Mouse (Mus musculus) hindbrain, embryonic 16.5 days (tissue): ENCODE results near the gene Slc25a40. TPM values are rescaled to one million over a fixed set of nuclear protein-coding genes. Genes with fewer than 3 reads are reported as not detected.

Experiments used
- ATAC-seq: fragments of 200-750 bp; cut with Nextera tagmentation; 2 replicates; pipeline ENCODE4 v1.8.0; 2017; ENCODE audit warnings: moderate TSS enrichment, moderate library complexity
- H3K27ac ChIP-seq: fragments of 300-500 bp; sonication (generic); 2 replicates; pipeline ENCODE4 v1.5.1; 2014; ENCODE audit warnings: low read depth, mild to moderate bottlenecking, control low read depth, low read length, moderate library complexity
- H3K27me3 ChIP-seq: fragments of 300-500 bp; sonication (generic); replicated peaks from 2 replicates; pipeline ENCODE4 v1.6.1; 2014; ENCODE audit warnings: low read length; ENCODE audit not compliant: control insufficient read depth, insufficient read depth
- H3K36me3 ChIP-seq: fragments of 300-500 bp; sonication (generic); 2 replicates; pipeline ENCODE4 v1.6.1; 2014; ENCODE audit warnings: mild to moderate bottlenecking, low read length, moderate library complexity, mixed read lengths; ENCODE audit not compliant: control insufficient read depth, insufficient read depth
- H3K4me1 ChIP-seq: fragments of 300-500 bp; sonication (generic); 2 replicates; pipeline ENCODE4 v1.6.1; 2014; ENCODE audit warnings: low read depth, low read length; ENCODE audit not compliant: control insufficient read depth, insufficient read depth
- H3K4me2 ChIP-seq: fragments of 300-500 bp; sonication (generic); 2 replicates; pipeline ENCODE4 v1.6.1; 2014; ENCODE audit warnings: mild to moderate bottlenecking, low read length, control low read depth, moderate library complexity
- H3K4me3 ChIP-seq: fragments of 300-500 bp; sonication (generic); 2 replicates; pipeline ENCODE4 v1.5.1; 2014; ENCODE audit warnings: mild to moderate bottlenecking, low read length, control low read depth, moderate library complexity
- H3K9ac ChIP-seq: fragments of 300-500 bp; sonication (generic); 2 replicates; pipeline ENCODE4 v1.6.1; 2014; ENCODE audit warnings: low read depth, mild to moderate bottlenecking, control low read depth, low read length, moderate library complexity
- H3K9me3 ChIP-seq: fragments of 300-500 bp; sonication (generic); 2 replicates; pipeline ENCODE4 v1.6.1; 2014; ENCODE audit warnings: mild to moderate bottlenecking, low read length, moderate library complexity; ENCODE audit not compliant: control insufficient read depth
- WGBS: fragments of 180-500 bp; shearing (Covaris S2); extraction: QIAGEN DNeasy Blood & Tissue Kit; methylation state at CpG from one replicate; pipeline ENCODE4 v1.1.7; 2014; 5-methylcytosine and 5-hydroxymethylcytosine counted together
- polyA plus RNA-seq: library from polyadenylated mRNA; unstranded; fragments of >200 nt; fragmentation: Nextera tagmentation; extraction: Ambion mirVana; gene quantifications from 2 replicates; pipeline ENCODE4 v1.2.1, GENCODE M21; 2015

Slc25a40 gene
- polyA plus RNA-seq, 1 experiment from 2014 or later, result 9.0 TPM

DNA sequence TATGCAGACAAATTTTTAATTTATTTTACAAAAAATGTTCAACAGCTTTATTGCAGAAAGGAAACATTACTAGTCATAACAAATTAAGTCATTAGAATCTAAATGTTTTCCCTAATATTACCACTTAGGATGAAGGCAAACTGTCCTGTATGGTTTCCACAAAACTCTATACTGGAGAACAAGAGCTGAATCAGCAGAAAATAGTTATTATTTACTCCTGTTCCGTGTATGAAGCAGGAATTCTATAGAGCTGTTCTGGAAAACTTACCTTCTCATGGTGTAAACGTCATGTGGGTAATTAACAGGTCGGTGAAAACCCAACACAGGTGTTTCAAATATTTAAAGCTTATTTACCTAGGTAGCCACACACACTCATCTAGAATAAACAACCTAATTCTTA lies 1.2 kb upstream of the Slc25a40 start:
- H3K4me2 ChIP-seq, result peak overlapping the region; percentile 92
- ATAC-seq, result no peak
- no peaks in the 10 kb centered on the region for H3K9me3 ChIP-seq
- H3K4me3 ChIP-seq, result peak overlapping the region; percentile 61
- no peak overlapping the region for H3K9ac ChIP-seq
- 18% methylated on average over 3 of the region's 3 CpGs for WGBS
- H3K27me3 ChIP-seq, result no peaks in the 10 kb centered on the region
- peaks cover 6% of the 10 kb centered on the region for H3K4me1 ChIP-seq
- H3K36me3 ChIP-seq, result no peaks in the 10 kb centered on the region; the same call in 1 of the 2 replicates
- H3K27ac ChIP-seq, result no peak overlapping the region

DNA sequence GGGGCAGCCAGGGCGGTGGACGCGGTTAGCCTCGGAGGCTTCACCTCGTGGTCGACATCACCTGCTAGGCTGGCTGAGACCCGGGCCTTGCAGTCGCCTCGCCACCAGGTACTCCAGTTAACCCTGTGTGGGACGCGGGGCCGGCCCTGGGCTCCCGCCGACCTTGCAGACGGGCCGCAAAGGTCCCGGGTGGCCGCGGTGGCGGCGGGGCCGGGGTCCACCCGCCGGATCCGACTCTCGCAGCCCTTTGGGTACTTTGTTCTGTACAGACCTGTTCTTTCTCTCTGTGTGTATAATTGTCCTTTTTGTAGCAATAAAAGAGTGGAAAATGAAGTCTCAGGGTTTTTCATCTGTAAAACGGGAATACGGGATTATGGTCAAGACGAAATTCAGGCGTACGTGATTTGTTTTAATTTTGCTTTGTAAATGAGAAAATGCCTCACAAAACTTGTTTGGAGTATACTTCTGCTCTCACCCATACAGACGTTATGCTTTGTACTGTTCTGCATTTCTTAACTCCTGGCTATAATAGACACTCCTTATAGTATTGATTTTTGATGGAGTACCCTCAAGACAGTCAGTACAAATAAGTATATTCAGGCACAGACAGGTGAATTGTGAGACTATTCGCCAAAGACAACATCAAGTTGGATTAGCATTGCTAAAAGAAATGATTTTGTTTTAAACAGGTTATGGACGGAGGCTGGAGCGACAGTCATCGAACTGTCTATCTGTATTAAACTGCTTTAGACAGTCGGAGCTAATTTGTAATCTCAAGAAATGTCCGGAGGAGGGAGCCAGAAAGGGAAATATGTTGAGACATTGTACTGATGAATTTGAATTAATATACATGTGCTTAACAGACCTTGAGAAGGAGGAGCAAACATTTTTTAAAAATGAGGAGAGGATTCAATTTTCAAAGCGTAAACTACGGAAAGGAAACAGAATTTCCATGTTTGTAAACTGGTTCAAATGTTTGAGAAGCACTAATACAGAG lies 580 bp downstream of the Slc25a40 start:
- 1% methylated on average over 40 of the region's 40 CpGs for WGBS
- H3K9me3 ChIP-seq, result no peaks in the 10 kb centered on the region
- H3K4me2 ChIP-seq, result peak overlapping the region; percentile 92
- no peak for ATAC-seq
- peak overlapping the region; percentile 77 for H3K27ac ChIP-seq
- H3K4me3 ChIP-seq, result peak overlapping the region; percentile 61
- H3K27me3 ChIP-seq, result no peaks in the 10 kb centered on the region
- H3K4me1 ChIP-seq, result peaks cover 6% of the 10 kb centered on the region
- peak overlapping the region; percentile 87 for H3K9ac ChIP-seq
- no peaks in the 10 kb centered on the region for H3K36me3 ChIP-seq

DNA sequence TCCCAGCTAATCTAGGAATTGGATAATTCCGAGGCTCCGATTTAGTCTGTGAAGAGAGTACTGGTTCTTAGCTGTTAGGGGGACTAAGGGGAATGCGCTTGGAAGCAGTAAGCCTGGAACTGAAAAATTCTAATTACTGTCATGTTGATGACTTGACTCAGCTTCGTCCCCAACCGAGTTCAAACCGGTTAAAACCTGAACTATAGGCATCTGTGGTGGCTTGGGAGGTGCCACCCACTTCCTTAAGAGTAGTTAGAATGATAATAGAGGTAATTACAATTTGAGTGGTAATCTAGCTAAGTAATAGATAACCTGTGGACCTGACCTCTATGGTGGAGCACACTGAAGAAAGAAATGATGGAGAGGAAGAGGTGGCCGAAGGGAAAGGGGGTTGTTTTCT lies 1.5 kb downstream of the Slc25a40 start:
- no peaks in the 10 kb centered on the region for H3K36me3 ChIP-seq

DNA sequence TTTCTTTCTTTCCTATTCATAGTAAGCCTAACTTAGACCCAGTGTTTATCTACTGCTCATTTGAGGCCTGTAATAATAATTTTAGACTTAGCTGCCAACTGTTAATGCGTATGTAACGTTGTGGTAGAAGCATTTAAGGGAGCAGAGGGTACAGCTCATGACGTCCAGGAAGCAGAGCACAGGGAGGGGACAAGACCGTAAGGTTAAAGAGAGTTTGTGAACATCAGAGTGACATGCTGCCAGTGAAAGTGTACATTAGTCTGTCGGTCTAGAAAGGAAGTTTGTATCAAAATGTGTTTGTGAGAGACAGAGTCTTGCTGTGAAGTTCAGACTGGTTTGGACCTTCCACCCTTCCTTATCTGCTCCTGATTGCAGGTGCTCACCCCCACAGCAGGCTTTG lies 3.2 kb downstream of the Slc25a40 start:
- WGBS, result 82% methylated on average over 5 of the region's 5 CpGs

More for the DNA sequence above, 1.5 kb downstream of the Slc25a40 start:
- 11% methylated on average over 7 of the region's 7 CpGs for WGBS
- no peaks in the 10 kb centered on the region for H3K27me3 ChIP-seq
- ATAC-seq, result no peak
- H3K4me1 ChIP-seq, result peaks cover 6% of the 10 kb centered on the region
- peak overlapping the region; percentile 61 for H3K4me3 ChIP-seq
- H3K9ac ChIP-seq, result peak overlapping the region; percentile 11; the same call in 1 of the 2 replicates
- no peaks in the 10 kb centered on the region for H3K9me3 ChIP-seq
- H3K4me2 ChIP-seq, result peak overlapping the region; percentile 92
- H3K27ac ChIP-seq, result no peak overlapping the region

DNA sequence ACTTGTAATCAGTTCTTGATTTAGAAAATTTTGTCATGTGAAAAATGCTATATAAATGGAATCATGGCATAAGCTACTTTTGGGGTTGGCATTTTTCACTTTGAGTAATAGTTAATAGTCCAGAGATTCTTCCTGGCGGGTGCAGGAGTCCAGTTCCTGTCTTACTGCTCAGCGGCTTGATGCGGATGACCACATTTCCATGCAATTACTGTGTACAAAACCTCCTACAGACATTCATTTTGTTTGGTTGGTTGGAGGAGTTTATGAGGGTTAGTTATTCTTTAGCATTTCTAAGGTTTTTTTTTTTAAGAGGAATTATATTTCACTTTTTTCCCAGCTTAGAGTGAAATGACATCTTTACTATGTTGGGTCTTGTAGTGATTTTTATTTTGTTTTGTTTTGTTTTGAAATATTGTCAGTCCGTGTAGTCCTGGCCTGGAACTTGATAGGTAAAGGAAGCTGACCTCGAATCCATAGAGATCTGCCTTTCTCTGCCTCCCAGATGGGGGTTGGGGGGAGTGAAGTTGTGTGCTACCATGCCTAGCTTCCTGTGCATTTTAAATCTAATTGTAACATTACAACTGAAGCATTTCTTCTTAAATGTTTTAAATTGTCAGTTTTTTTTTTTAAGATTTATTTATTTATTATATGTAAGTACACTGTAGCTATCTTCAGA lies 15.0 kb downstream of the Slc25a40 start:
- ATAC-seq, result no peak
- Histone ChIP-seq H3K9ac (no peak overlapping the region), H3K4me1 (no peaks in the 10 kb centered on the region), H3K9me3 (no peaks in the 10 kb centered on the region), H3K36me3 (no peaks in the 10 kb centered on the region), H3K27ac (no peak overlapping the region), H3K4me3 (no peak overlapping the region), H3K4me2 (no peak overlapping the region), H3K27me3 (no peaks in the 10 kb centered on the region)
- WGBS, result 91% methylated on average over 5 of the region's 5 CpGs

More for the DNA sequence above, 3.2 kb downstream of the Slc25a40 start:
- Histone ChIP-seq H3K4me1 (peaks cover 6% of the 10 kb centered on the region), H3K9ac (no peak overlapping the region), H3K36me3 (no peaks in the 10 kb centered on the region), H3K27ac (no peak overlapping the region), H3K9me3 (no peaks in the 10 kb centered on the region), H3K27me3 (no peaks in the 10 kb centered on the region), H3K4me2 (no peak overlapping the region), H3K4me3 (no peak overlapping the region)
- no peak for ATAC-seq

DNA sequence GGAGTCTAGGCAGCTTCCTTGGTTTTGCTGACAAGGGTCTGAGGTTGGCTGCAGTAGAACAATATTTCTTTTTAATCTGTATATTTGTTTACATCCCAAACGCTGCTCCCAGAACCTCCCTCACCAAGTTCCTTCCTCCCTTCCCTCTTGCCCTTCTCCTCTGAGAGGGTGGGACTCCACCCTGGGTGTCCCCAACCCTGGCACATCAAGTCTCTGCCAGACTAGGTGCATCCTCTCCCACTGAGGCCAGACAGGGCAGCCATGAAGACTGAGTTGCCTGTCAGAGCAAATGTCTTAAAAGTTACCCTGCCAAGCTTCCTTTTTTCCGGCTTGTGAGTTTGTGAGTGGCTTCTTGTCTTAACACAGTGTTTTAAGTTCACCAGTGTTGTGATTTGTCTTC lies 16.4 kb downstream of the Slc25a40 start:
- WGBS, result 78% methylated on average over 2 of the region's 2 CpGs
- Histone ChIP-seq H3K27me3 (no peaks in the 10 kb centered on the region), H3K4me2 (no peak overlapping the region), H3K9me3 (no peaks in the 10 kb centered on the region), H3K27ac (no peak overlapping the region), H3K9ac (no peak overlapping the region), H3K4me3 (no peak overlapping the region), H3K4me1 (no peaks in the 10 kb centered on the region), H3K36me3 (no peaks in the 10 kb centered on the region)
- ATAC-seq, result no peak

DNA sequence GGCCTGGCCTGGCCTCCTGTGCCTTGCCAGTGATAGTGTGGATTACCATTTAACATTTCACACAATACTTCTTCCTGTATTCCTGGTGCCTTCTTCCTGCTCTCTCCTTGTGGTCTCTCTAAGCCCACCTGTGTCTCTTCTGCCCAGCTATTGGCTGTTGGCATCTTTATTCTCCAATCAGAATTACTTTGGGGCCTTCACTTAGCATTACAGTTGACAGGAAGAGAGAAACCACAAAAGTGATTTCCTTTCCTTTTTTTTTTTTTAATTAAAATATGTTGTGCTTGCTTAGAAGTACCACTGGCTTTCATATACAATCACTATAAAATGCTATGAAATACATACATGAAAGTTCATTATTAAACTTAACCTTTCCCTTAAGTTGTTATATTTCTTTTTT lies 32.9 kb downstream of the Slc25a40 start:
- H3K27ac ChIP-seq, result no peak overlapping the region
- H3K9me3 ChIP-seq, result no peaks in the 10 kb centered on the region
- no peak overlapping the region for H3K4me3 ChIP-seq
- H3K36me3 ChIP-seq, result peaks cover 3% of the 10 kb centered on the region; the same call in 1 of the 2 replicates
- no peak overlapping the region for H3K4me2 ChIP-seq
- ATAC-seq, result no peak
- H3K27me3 ChIP-seq, result no peaks in the 10 kb centered on the region
- H3K4me1 ChIP-seq, result no peaks in the 10 kb centered on the region
- H3K9ac ChIP-seq, result no peak overlapping the region

DNA sequence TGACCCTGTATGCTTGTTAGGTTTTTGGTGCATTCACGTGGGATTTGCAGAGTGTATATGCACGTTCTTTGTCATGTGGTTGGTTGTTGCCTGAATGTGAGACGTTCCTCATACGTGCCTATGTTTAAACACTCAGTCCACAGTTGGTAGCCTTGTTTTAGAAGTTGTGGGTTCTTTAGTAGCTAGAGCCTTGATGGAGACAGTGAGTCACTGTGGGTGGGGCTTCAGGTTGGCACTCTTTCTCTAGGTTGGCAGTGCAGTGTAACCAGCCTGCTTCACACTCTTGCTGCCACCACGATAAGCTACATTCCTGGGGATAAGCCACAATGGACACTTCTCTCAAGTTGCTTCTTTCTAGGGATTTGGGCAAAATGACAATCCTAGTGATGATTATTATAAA lies 33.9 kb downstream of the Slc25a40 start:
- peaks cover 3% of the 10 kb centered on the region; the same call in 1 of the 2 replicates for H3K36me3 ChIP-seq
- no peak overlapping the region for H3K27ac ChIP-seq
- H3K4me1 ChIP-seq, result no peaks in the 10 kb centered on the region
- no peaks in the 10 kb centered on the region for H3K27me3 ChIP-seq
- H3K4me2 ChIP-seq, result no peak overlapping the region
- H3K9me3 ChIP-seq, result no peaks in the 10 kb centered on the region
- 84% methylated on average over 5 of the region's 5 CpGs for WGBS
- no peak overlapping the region for H3K4me3 ChIP-seq
- ATAC-seq, result no peak
- no peak overlapping the region for H3K9ac ChIP-seq
